Mouse (Mus musculus): ENCODE measurements at regions not wholly inside any gene's neighbourhood (a gene's known extent, or its start where the extent isn't known, plus 50 kb on each side); places are given as distances from the start of the nearest gene placed in this dataset.

DNA sequence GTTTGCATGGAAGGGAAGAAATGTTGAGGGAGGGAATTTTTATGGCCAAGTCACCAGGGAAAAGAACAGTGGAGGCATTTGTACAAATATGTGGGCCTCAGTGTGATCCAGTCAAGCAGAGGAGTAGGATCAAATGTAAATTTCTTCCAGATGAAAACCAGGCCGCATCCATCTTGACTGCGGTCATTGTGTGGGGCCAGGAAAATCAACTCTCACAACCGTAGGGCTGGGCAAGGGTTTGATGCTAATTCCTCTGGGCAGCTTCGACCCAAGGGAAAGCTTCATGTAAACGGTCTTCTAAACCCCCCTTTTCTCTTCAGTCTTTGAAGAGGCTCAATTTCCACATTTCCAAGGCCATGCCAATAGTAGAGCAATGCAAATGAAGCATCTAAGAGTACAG lies 497.4 kb upstream of the Gm19410 start:
- no peak overlapping the region for H3K27ac ChIP-seq (replicated peaks; ENCODE audit: low read depth, low read length)
- no peaks in the 10 kb centered on the region for H3K4me1 ChIP-seq (ENCODE audit: control insufficient read depth, insufficient read depth, insufficient read length, low read length)
- no peak overlapping the region for H3K4me3 ChIP-seq (ENCODE audit: insufficient read depth, low read depth, low read length)

GRCm38 (mm10) chr8:35268986-35269385 lies 496.6 kb upstream of the Gm19410 start:
- H3K27ac ChIP-seq (replicated peaks; ENCODE audit: low read depth, low read length), result no peak overlapping the region
- no peak overlapping the region for H3K4me3 ChIP-seq (ENCODE audit: insufficient read depth, low read depth, low read length)

DNA sequence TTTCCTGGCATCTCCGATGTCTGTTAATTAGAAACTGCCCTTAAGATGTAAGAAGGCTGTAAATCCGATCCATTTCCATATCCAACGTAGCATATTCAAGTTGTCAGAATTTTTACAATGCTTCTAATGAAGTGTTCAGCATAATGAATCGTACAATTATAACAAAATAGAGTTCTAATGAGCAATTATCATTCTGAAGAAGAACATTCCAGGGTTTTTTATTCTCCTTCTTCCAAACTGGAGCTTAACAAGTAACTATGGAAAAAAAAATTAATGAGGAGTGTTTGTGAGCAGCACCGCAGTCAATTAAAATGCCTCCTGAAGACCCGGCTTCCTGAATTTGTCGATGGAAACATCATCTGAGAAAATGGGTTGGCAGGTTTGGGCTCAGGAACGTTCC lies 489.6 kb upstream of the Gm19410 start:
- no peaks in the 10 kb centered on the region for H3K4me1 ChIP-seq (ENCODE audit: control insufficient read depth, insufficient read depth, insufficient read length, low read length)
- H3K4me3 ChIP-seq (ENCODE audit: insufficient read depth, low read depth, low read length), result no peak overlapping the region
- no peak overlapping the region for H3K27ac ChIP-seq (replicated peaks; ENCODE audit: low read depth, low read length)

More at GRCm38 (mm10) chr8:35268986-35269385, 496.6 kb upstream of the Gm19410 start:
- H3K4me1 ChIP-seq (ENCODE audit: control insufficient read depth, insufficient read depth, insufficient read length, low read length), result no peaks in the 10 kb centered on the region

DNA sequence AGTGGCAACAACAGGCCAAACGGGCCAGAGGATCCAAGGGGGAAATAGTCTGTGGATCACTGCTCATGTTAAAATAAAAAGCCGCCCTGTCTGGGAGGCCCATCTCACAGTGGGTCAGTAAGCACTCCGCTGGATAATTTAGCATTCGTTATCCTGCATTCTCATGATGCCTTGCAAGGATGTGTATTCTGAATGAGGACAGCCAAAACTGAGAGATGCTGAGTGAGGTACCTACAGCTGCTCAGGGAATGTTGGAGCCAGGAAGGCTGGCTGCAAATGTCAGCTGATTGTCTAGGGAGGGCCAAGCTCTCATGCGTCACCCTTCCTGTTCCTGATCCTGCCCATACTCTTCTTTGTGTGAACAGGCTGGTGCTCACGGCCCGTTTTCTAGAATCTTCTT lies 489.1 kb upstream of the Gm19410 start:
- H3K27ac ChIP-seq (replicated peaks; ENCODE audit: low read depth, low read length), result no peak overlapping the region
- H3K4me3 ChIP-seq (ENCODE audit: insufficient read depth, low read depth, low read length), result no peak overlapping the region
- no peaks in the 10 kb centered on the region for H3K4me1 ChIP-seq (ENCODE audit: control insufficient read depth, insufficient read depth, insufficient read length, low read length)

DNA sequence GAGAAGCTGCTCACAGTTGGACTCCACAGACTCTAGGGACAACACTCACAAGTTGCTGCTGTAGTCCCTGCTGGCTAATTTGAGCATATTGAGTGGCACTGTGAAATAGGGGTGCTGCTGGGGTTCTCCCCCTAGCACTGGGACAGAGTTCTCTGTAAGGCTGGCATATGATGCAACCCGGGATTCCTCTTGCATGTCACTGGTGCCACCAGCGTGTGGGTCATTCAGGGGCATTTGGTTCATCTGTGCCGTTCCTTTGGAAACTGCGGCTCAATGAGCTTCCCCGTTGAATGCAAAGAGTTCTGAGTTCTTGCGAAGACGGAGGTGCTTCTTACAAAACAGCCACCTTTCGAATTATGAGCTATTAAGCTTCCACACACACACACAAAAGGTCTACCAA lies 486.6 kb upstream of the Gm19410 start:
- Histone ChIP-seq H3K4me3 (ENCODE audit: insufficient read depth, low read depth, low read length) (no peak overlapping the region), H3K27ac (replicated peaks; ENCODE audit: low read depth, low read length) (no peak overlapping the region), H3K4me1 (ENCODE audit: control insufficient read depth, insufficient read depth, insufficient read length, low read length) (no peaks in the 10 kb centered on the region)

GRCm38 (mm10) chr8:35280741-35281140 lies 484.8 kb upstream of the Gm19410 start:
- no peak overlapping the region for H3K4me3 ChIP-seq (ENCODE audit: insufficient read depth, low read depth, low read length)
- H3K27ac ChIP-seq (replicated peaks; ENCODE audit: low read depth, low read length), result no peak overlapping the region
- H3K4me1 ChIP-seq (ENCODE audit: control insufficient read depth, insufficient read depth, insufficient read length, low read length), result no peaks in the 10 kb centered on the region

DNA sequence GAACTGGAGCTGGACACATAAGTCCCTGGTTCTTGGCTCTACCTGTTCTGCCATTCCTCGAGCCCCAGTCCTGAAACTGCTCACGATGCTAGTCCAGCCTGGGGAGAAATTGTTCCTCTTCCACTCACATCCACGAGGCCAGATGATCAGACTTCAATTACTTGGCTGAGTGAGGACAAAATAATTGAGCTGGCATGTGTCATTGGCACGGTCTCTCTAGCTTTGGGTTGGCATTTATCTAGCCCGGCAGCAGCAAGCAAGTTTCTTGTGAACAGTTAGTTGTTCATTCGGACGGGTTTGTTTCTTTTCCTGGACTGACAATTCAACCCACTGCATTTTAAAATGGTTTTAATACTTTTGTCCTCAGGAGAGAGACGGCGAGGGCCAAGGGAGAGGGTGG lies 482.2 kb upstream of the Gm19410 start:
- H3K4me3 ChIP-seq (ENCODE audit: insufficient read depth, low read depth, low read length), result no peak overlapping the region
- H3K4me1 ChIP-seq (ENCODE audit: control insufficient read depth, insufficient read depth, insufficient read length, low read length), result no peaks in the 10 kb centered on the region
- no peak overlapping the region for H3K27ac ChIP-seq (replicated peaks; ENCODE audit: low read depth, low read length)

- no peaks in the 10 kb centered on the region for H3K4me1 ChIP-seq (ENCODE audit: control insufficient read depth, insufficient read depth, insufficient read length, low read length)
Measured at GRCm38 (mm10) chr8:35289018-35289417, 476.6 kb upstream of the Gm19410 start.

DNA sequence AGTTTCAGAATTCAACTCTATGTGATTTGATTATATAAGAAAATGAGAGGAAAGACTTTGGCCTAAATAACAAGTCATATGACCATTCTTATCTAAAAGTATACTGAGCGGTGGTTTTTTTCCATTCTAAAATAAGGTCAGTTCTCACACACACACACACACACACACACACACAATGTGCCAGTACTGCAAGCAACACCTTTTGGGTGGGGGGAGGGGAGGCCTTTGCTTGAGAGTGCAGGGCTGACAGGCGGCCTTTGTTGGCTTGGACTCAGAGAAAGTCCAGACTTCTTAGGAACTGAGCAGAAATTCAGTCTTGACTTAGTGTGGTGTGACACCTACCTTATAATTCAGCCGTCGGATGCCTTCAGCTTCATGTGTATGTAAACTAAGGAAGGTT lies 475.6 kb upstream of the Gm19410 start:
- Histone ChIP-seq H3K4me1 (ENCODE audit: control insufficient read depth, insufficient read depth, insufficient read length, low read length) (no peaks in the 10 kb centered on the region), H3K4me3 (ENCODE audit: insufficient read depth, low read depth, low read length) (no peak overlapping the region), H3K27ac (replicated peaks; ENCODE audit: low read depth, low read length) (no peak overlapping the region)

More at GRCm38 (mm10) chr8:35289018-35289417, 476.6 kb upstream of the Gm19410 start:
- no peak overlapping the region for H3K27ac ChIP-seq (replicated peaks; ENCODE audit: low read depth, low read length)
- no peak overlapping the region for H3K4me3 ChIP-seq (ENCODE audit: insufficient read depth, low read depth, low read length)

- H3K27ac ChIP-seq (replicated peaks; ENCODE audit: low read depth, low read length), result no peak overlapping the region
- H3K4me3 ChIP-seq (ENCODE audit: insufficient read depth, low read depth, low read length), result no peak overlapping the region
- peaks cover under 1% of the 10 kb centered on the region; the same call in 1 of the 2 replicates for H3K4me1 ChIP-seq (ENCODE audit: control insufficient read depth, insufficient read depth, insufficient read length, low read length)
Measured at GRCm38 (mm10) chr8:35293437-35294126, 472.0 kb upstream of the Gm19410 start.

DNA sequence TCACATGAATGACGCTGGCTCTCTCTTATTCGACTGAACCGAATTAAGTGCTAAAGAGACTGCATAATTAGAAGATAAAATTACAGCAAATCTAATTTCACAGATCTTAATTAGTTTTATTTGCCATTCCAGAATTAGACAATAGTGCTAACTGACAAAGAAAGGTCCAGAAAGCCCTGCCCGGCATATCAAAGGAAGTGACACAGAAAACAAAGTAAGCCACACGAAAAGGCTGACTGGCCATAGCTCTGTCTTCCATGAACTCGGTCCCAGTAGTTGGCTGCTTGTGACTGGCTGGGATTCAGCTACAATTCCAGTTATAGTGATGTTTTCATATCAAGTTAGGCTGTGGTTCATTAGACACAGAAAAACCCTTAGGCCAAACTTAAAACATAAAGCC lies 468.7 kb upstream of the Gm19410 start:
- Histone ChIP-seq H3K4me1 (ENCODE audit: control insufficient read depth, insufficient read depth, insufficient read length, low read length) (peaks cover 8% of the 10 kb centered on the region), H3K27ac (replicated peaks; ENCODE audit: low read depth, low read length) (no peak overlapping the region), H3K4me3 (ENCODE audit: insufficient read depth, low read depth, low read length) (no peak overlapping the region)

DNA sequence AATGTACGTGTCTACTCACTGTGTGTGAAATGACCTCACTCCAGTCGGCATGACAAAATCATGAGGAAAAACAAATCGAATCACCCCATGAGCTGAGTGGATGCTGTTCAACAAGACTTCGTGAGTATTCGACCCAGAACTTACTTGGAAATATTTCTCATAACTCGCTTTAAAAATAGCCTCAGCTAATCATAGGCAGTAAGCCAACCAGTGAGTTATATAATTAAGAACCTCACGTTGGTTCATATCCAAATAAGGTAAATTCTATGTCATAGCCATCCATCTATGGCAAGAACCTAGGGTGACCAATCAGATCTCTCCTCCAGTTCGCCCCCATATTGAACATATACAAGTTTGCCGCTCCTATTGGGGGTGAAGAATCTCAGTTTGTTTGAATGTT lies 466.5 kb upstream of the Gm19410 start:
- Histone ChIP-seq H3K4me1 (ENCODE audit: control insufficient read depth, insufficient read depth, insufficient read length, low read length) (peaks cover 8% of the 10 kb centered on the region), H3K27ac (replicated peaks; ENCODE audit: low read depth, low read length) (peak overlapping the region; percentile 43; the same call in 1 of the 2 replicates), H3K4me3 (ENCODE audit: insufficient read depth, low read depth, low read length) (no peak overlapping the region)

DNA sequence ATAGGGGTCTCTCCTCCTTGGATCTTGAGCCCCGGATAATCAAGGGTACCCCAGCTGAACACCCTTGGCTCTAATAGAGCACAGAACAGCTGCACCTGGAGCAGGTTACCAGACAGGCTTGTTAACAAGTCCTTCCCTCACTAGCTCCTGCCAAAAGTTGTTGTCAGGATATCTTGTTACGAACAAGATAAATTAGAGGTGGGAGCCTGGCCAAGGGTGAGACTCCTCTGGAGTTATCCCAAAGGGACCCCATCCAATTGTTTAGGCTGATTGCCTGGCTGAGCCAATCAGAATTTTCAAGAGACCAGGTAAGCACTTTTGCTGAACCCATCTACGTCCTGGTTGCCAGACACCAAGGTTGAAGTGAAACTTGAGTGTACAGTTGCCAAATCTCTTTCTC lies 465.2 kb upstream of the Gm19410 start:
- H3K4me3 ChIP-seq (ENCODE audit: insufficient read depth, low read depth, low read length), result no peak overlapping the region
- no peak overlapping the region; the same call in 1 of the 2 replicates for H3K27ac ChIP-seq (replicated peaks; ENCODE audit: low read depth, low read length)
- peaks cover 8% of the 10 kb centered on the region for H3K4me1 ChIP-seq (ENCODE audit: control insufficient read depth, insufficient read depth, insufficient read length, low read length)

- no peak overlapping the region; the same call in 1 of the 2 replicates for H3K27ac ChIP-seq (replicated peaks; ENCODE audit: low read depth, low read length)
- H3K4me1 ChIP-seq (ENCODE audit: control insufficient read depth, insufficient read depth, insufficient read length, low read length), result peaks cover 8% of the 10 kb centered on the region
Measured at GRCm38 (mm10) chr8:35300881-35301521, 464.6 kb upstream of the Gm19410 start.

GRCm38 (mm10) chr8:35302856-35303255 lies 462.7 kb upstream of the Gm19410 start:
- no peak overlapping the region for H3K4me3 ChIP-seq (ENCODE audit: insufficient read depth, low read depth, low read length)
- peaks cover 8% of the 10 kb centered on the region for H3K4me1 ChIP-seq (ENCODE audit: control insufficient read depth, insufficient read depth, insufficient read length, low read length)
- H3K27ac ChIP-seq (replicated peaks; ENCODE audit: low read depth, low read length), result no peak overlapping the region

More at GRCm38 (mm10) chr8:35300881-35301521, 464.6 kb upstream of the Gm19410 start:
- H3K4me3 ChIP-seq (ENCODE audit: insufficient read depth, low read depth, low read length), result no peak overlapping the region
